ENCODE assay signal across 10 mouse cellular contexts in the genomic region with DNA sequence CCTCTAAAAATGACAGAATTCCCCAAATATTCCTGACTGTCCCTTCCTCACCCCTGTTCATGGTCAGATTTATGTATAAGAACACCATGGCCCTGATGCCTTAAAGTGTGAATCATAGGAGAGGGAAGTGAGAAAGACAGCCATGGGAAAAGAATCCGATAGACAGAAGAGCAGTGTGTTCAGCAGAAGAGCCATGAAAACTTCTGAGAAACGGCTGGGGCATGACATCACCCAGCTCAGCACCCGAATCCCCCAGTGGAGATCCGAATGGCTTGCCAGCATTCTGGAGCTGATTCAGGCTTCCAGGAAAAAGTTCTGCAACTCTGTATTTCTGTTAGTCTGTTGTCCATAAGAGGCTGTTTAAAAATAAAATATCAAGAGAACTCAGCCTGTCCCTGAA.
DNase-seq lines count a peak whose midpoint lies in the region; ATAC-seq and TF ChIP-seq lines count a peak whose summit lies in the region.
"Had no signal": no experiment of that assay in that cellular context is flagged by ENCODE, and none has a peak within 500 bp of the region (broad histone marks: within the 10 kb centered on the region; RNA-seq: fewer than 3 reads in every experiment).

No protein-coding gene starts in this region.

- no peaks in the 10 kb centered on the region for H3K9me3 ChIP-seq in kidney, embryonic 16.5 days (ENCODE audit: low read length)
- no peaks in the 10 kb centered on the region for H3K9me3 ChIP-seq in heart, embryonic 16.5 days (replicated peaks; ENCODE audit: control insufficient read depth, low read length)
- no peaks in the 10 kb centered on the region for H3K9me3 ChIP-seq in midbrain, postnatal 0 days (ENCODE audit: low read length)
- H3K9me3 ChIP-seq: neural tube, embryonic 13.5 days had no signal

- H3K27ac ChIP-seq in kidney, embryonic 16.5 days (ENCODE audit: low read length) = no peak overlapping the region
- no peak overlapping the region; the same call in 1 of the 2 replicates for H3K27ac ChIP-seq in heart, embryonic 16.5 days (ENCODE audit: low read length)
- H3K27ac ChIP-seq in midbrain, postnatal 0 days (ENCODE audit: low read depth, low read length) = no peak overlapping the region
- H3K27ac ChIP-seq: neural tube, embryonic 13.5 days had no signal

- no peaks in the 10 kb centered on the region for H3K27me3 ChIP-seq in kidney, embryonic 16.5 days (ENCODE audit: insufficient read depth, low read length)
- no peaks in the 10 kb centered on the region for H3K27me3 ChIP-seq in heart, embryonic 16.5 days (ENCODE audit: control insufficient read depth, insufficient read depth, low read length)
- H3K27me3 ChIP-seq in midbrain, postnatal 0 days (ENCODE audit: insufficient read depth, low read length) = no peaks in the 10 kb centered on the region
- H3K27me3 ChIP-seq: neural tube, embryonic 13.5 days had no signal

- H3K4me2 ChIP-seq in kidney, embryonic 16.5 days (replicated peaks; ENCODE audit: low read depth, low read length) = no peak overlapping the region
- H3K4me2 ChIP-seq in heart, embryonic 16.5 days (ENCODE audit: low read depth, low read length) = no peak overlapping the region
- no peak overlapping the region for H3K4me2 ChIP-seq in midbrain, postnatal 0 days (ENCODE audit: low read depth, low read length, poor library complexity, severe bottlenecking)
- H3K4me2 ChIP-seq: neural tube, embryonic 13.5 days had no signal

- ATAC-seq in kidney, embryonic 16.5 days (ENCODE audit: low FRiP score, low TSS enrichment) = peak; percentile 31; the same call in 1 of the 2 replicates
- peak; percentile 55; the same call in 1 of the 2 replicates for ATAC-seq in heart, embryonic 16.5 days (replicated peaks; ENCODE audit: extremely low read depth, insufficient read depth, low FRiP score)
- ATAC-seq in midbrain, postnatal 0 days (ENCODE audit: low FRiP score) = no peak

- no peaks in the 10 kb centered on the region for H3K36me3 ChIP-seq in kidney, embryonic 16.5 days (ENCODE audit: insufficient read depth, low read length)
- H3K36me3 ChIP-seq in heart, embryonic 16.5 days (ENCODE audit: control insufficient read depth, insufficient read depth) = no peaks in the 10 kb centered on the region
- H3K36me3 ChIP-seq in midbrain, postnatal 0 days (ENCODE audit: insufficient read depth, low read length) = no peaks in the 10 kb centered on the region
- H3K36me3 ChIP-seq: neural tube, embryonic 13.5 days had no signal

- H3K9ac ChIP-seq in kidney, embryonic 16.5 days (replicated peaks; ENCODE audit: low read length) = no peak overlapping the region
- H3K9ac ChIP-seq in heart, embryonic 16.5 days (ENCODE audit: low read length) = no peak overlapping the region
- H3K9ac ChIP-seq in midbrain, postnatal 0 days (replicated peaks; ENCODE audit: low read length, poor library complexity, severe bottlenecking) = no peak overlapping the region
- H3K9ac ChIP-seq: neural tube, embryonic 13.5 days had no signal

- H3K4me3 ChIP-seq in kidney, embryonic 16.5 days (ENCODE audit: low read length) = no peak overlapping the region
- H3K4me3 ChIP-seq in heart, embryonic 16.5 days (ENCODE audit: low read length) = no peak overlapping the region
- H3K4me3 ChIP-seq in midbrain, postnatal 0 days (ENCODE audit: low read depth, low read length) = no peak overlapping the region
- H3K4me3 ChIP-seq: neural tube, embryonic 13.5 days had no signal

- TF ChIP-seq CTCF in midbrain, postnatal 0 days (IDR thresholded peaks at IDR 0.05) = no peak

- WGBS in kidney, embryonic 16.5 days = 55% methylated on average over 4 of the region's 4 CpGs
- 45% methylated on average over 4 of the region's 4 CpGs for WGBS in heart, embryonic 16.5 days
- 77% methylated on average over 4 of the region's 4 CpGs for WGBS in midbrain, postnatal 0 days

- no peak for DNase-seq in kidney, adult 9 months
- DNase-seq in adrenal gland, adult 8-10 months = peak; percentile 73
- DNase-seq in kidney, postnatal 4 days = peak; percentile 36 to 61
- DNase-seq in spleen, postnatal 4 days (ENCODE audit: low spot score in 2 of 2) = no peak
- no peak for DNase-seq in midbrain, postnatal 0 days (ENCODE audit: low spot score)
- no peak for DNase-seq in layer of hippocampus, adult 11-12 months (ENCODE audit: low spot score)
- DNase-seq: thymus, postnatal 36 days had no signal

- peaks cover 3% of the 10 kb centered on the region; the same call in 1 of the 2 replicates for H3K4me1 ChIP-seq in kidney, embryonic 16.5 days (ENCODE audit: insufficient read depth, low read length)
- no peaks in the 10 kb centered on the region for H3K4me1 ChIP-seq in heart, embryonic 16.5 days (ENCODE audit: control insufficient read depth, insufficient read depth, low read length)
- H3K4me1 ChIP-seq in midbrain, postnatal 0 days (ENCODE audit: insufficient read depth, low read length) = no peaks in the 10 kb centered on the region
- H3K4me1 ChIP-seq: neural tube, embryonic 13.5 days had no signal

Comparison
In these comparisons a context has a peak if more than half of its experiments do, and no peak if none do; other contexts are left out.
1. DNase-seq: peak in adrenal gland, adult 8-10 months (single experiment) and kidney, postnatal 4 days (2 of 2); none in kidney, adult 9 months (single experiment), spleen, postnatal 4 days (0 of 2), midbrain, postnatal 0 days (single experiment) and layer of hippocampus, adult 11-12 months (single experiment).